ENCODE assay signal across 16 mouse cellular contexts in genomic region chr5:150257764-150258163, GRCm38 (mm10).
A peak's percentile ranks its signal among the peaks of the same experiment; 100 is the strongest.
DNase-seq lines count a peak whose midpoint lies in the region; TF ChIP-seq lines count a peak whose summit lies in the region.
"Had no signal": no experiment of that assay in that cellular context is flagged by ENCODE, and none has a peak within 500 bp of the region (broad histone marks: within the 10 kb centered on the region; RNA-seq: fewer than 3 reads in every experiment).

No protein-coding gene starts in this region.

- no peaks in the 10 kb centered on the region; the same call in 1 of the 2 replicates for H3K4me1 ChIP-seq in cerebellum, adult 2 months (ENCODE audit: control insufficient read depth, insufficient read depth, low read length)
- peaks cover 2% of the 10 kb centered on the region; the same call in 1 of the 2 replicates for H3K4me1 ChIP-seq in kidney, adult 2 months (ENCODE audit: control insufficient read depth, insufficient read depth, low read length)
- peaks cover 8% of the 10 kb centered on the region for H3K4me1 ChIP-seq in testis, adult 2 months (ENCODE audit: control insufficient read depth, insufficient read depth, low read length)

- no peaks in the 10 kb centered on the region for H3K27me3 ChIP-seq in cerebellum, adult 2 months (ENCODE audit: control insufficient read depth, insufficient read depth, low read length)
- H3K27me3 ChIP-seq in kidney, adult 2 months (replicated peaks; ENCODE audit: control insufficient read depth, insufficient read depth, low read length): no peaks in the 10 kb centered on the region
- 0 out of 2 replicates have a peak, but pooled peaks cover 2% of the 10 kb centered on the region for H3K27me3 ChIP-seq in testis, adult 2 months (ENCODE audit: control insufficient read depth, insufficient read depth, low read length)
- H3K27me3 ChIP-seq: forebrain, embryonic 15.5 days had no signal

- TF ChIP-seq POLR2A in cerebellum, adult 2 months (IDR thresholded peaks at IDR 0.05; ENCODE audit: borderline replicate concordance, insufficient read depth, low read length): no peak
- TF ChIP-seq POLR2A in kidney, adult 2 months (IDR thresholded peaks at IDR 0.05; ENCODE audit: low read depth, low read length): no peak
- no peak for TF ChIP-seq POLR2A in testis, adult 2 months (IDR thresholded peaks at IDR 0.05; ENCODE audit: control insufficient read depth, low read depth, low read length)

- no peak overlapping the region for H3K4me3 ChIP-seq in cerebellum, adult 2 months (replicated peaks; ENCODE audit: insufficient read depth, low read depth, low read length)
- no peak overlapping the region for H3K4me3 ChIP-seq in kidney, adult 2 months (ENCODE audit: insufficient read depth, low read depth, low read length)
- no peak overlapping the region for H3K4me3 ChIP-seq in testis, adult 2 months (ENCODE audit: control insufficient read depth, low read depth, low read length)
- H3K4me3 ChIP-seq: limb, embryonic 12.5 days; myocyte had no signal

- TF ChIP-seq CTCF in cerebellum, adult 2 months (IDR thresholded peaks at IDR 0.05; ENCODE audit: borderline replicate concordance, insufficient read depth, low read depth, low read length): peak; percentile 43; the same call in 1 of the 2 replicates
- peak; percentile 13; the same call in 1 of the 2 replicates for TF ChIP-seq CTCF in kidney, adult 2 months (conservative IDR thresholded peaks at IDR 0.05; ENCODE audit: insufficient read depth, insufficient read length, low read depth, low read length)
- TF ChIP-seq CTCF in testis, adult 2 months (IDR thresholded peaks at IDR 0.05; ENCODE audit: control insufficient read depth, insufficient read depth, insufficient replicate concordance, low read depth, low read length): peak; percentile 64; the same call in 1 of the 2 replicates

- WGBS in cerebellum, adult 2 months: 90% methylated on average over 7 of the region's 7 CpGs
- WGBS in kidney, adult 2 months: 89% methylated on average over 7 of the region's 7 CpGs

- no peak overlapping the region; the same call in 1 of the 2 replicates for H3K27ac ChIP-seq in cerebellum, adult 2 months (ENCODE audit: insufficient read depth, low read length)
- H3K27ac ChIP-seq in kidney, adult 2 months (ENCODE audit: insufficient read depth, low read depth, low read length): no peak overlapping the region
- no peak overlapping the region for H3K27ac ChIP-seq in testis, adult 2 months (ENCODE audit: control insufficient read depth, insufficient read depth, low read depth, low read length)
- H3K27ac ChIP-seq: limb, embryonic 12.5 days had no signal

- no peak for DNase-seq in cerebellum, adult 2 months
- no peak for DNase-seq in cerebellum, adult 11 months
- DNase-seq in kidney, adult 2 months: no peak
- DNase-seq in kidney, postnatal 36 days: no peak
- no peak for DNase-seq in testis, postnatal 10 days (ENCODE audit: low spot score)
- no peak for DNase-seq in ovary, postnatal 36 days (ENCODE audit: low spot score)
- DNase-seq in adipocyte (ENCODE audit: low spot score): no peak
- DNase-seq: cerebellum, postnatal 25 days; kidney, adult 11 months; layer of hippocampus, adult 9-11 months; lung, postnatal 4 days; thymus, postnatal 4 days had no signal

- no peaks in the 10 kb centered on the region for H3K36me3 ChIP-seq in kidney, adult 2 months (ENCODE audit: control insufficient read depth, insufficient read depth, low read length)
- no peaks in the 10 kb centered on the region for H3K36me3 ChIP-seq in testis, adult 2 months (ENCODE audit: control insufficient read depth, insufficient read depth, low read length)
- H3K36me3 ChIP-seq: forebrain, embryonic 15.5 days; limb, embryonic 12.5 days had no signal

Comparison
In these comparisons a context has a peak if more than half of its experiments do, and no peak if none do; other contexts are left out.
1. CTCF ChIP-seq: peak in every context shown above with its lines; median percentile 64 in testis, adult 2 months; 43 in cerebellum, adult 2 months; 13 in kidney, adult 2 months.